Mouse (Mus musculus): ENCODE results near the gene Zc3h12b. TPM values are rescaled to one million over a fixed set of nuclear protein-coding genes. Genes with fewer than 3 reads are reported as not detected.
"Not testable (repeated sequence)": the region's sequence is repeated elsewhere in the genome, so short reads cannot be mapped to it uniquely, and the experiment has no call there.

The Zc3h12b gene
- polyA plus RNA-seq, 1 experiment from 2014 or later: 3.7 TPM

DNA sequence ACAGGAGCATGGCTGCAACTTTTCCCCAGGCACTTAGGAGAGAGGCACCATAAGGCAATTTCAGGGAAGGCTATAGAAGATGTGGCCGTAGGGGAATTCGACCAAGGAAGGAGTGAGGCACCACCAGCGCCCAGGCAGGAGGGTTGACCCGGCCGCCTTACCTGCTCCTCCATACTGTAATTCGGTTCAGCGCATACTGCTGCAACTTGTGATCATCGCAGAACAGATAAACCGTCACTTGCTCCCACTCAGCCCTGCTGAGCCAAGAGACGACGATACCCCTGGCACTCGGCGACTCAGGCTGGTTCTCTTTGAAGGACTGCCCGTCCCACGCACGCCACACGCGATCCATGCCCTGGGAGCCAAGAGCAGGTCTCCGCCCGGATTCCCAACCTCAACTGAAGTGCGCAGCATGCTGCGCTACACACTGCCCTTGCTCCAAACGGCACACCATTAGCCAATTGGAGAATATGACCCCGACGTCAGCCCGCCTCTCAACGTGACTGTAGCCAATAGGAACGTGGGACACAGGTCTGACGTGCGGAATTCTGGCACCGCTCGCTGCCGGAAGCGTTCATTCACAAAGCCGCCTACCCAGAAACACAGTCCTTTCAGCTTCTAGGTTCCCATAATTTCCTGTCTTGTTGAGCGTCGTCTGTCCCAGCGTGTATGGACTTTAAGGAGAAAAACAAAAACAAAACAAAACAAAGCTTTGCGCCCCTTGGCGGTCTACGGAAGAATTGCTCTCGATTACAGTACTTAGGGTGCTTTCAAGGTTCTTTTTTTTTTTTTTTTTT lies 245.2 kb downstream of the Zc3h12b start, which contains the start of gene Las1l:
Las1l (minus strand) TSS at position 466 of the 797 bp plus-strand sequence.
- H3K27ac ChIP-seq (replicated peaks): peak within 1 kb of the TSS; percentile 48; the same call in 1 of the 2 replicates
- H3K9me3 ChIP-seq: no peaks in the 10 kb centered on the region
- peak; percentile 90 for DNase-seq (ENCODE audit: low spot score)
- H3K4me3 ChIP-seq: peak within 1 kb of the TSS; percentile 68
- H3K36me3 ChIP-seq (replicated peaks): peaks cover 20% of the 10 kb centered on the region
- peaks cover 13% of the 10 kb centered on the region for H3K27me3 ChIP-seq (replicated peaks; ENCODE audit: low read depth, poor library complexity, severe bottlenecking)
- peaks cover 5% of the 10 kb centered on the region; the same call in 1 of the 2 replicates for H3K4me1 ChIP-seq
- 17% methylated on average over 42 of the region's 42 CpGs for WGBS

DNA sequence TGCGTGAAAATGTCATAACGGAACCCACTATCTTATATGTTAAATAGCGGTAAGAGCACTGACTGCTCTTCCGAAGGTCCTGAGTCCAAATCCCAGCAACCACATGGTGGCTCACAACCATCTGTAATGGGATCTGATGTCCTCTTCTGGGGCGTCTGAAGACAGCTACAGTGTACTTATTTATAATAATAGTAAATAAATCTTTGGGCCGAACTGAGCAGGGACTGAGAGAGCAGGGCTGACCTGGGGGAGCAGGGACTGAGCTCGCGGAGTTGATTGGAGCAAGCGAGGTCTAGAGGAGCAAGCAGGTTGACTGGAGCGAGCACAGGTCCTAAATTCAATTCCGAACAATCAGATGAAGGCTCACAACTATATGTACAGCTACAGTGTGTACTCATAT lies 246.0 kb downstream of the Zc3h12b start:
- not testable (repeated sequence) for H3K27ac ChIP-seq (replicated peaks); H3K4me1 ChIP-seq; H3K9me3 ChIP-seq; DNase-seq (ENCODE audit: low spot score)
- Histone ChIP-seq H3K4me3 (peak overlapping the region; percentile 68), H3K27me3 (replicated peaks; ENCODE audit: low read depth, poor library complexity, severe bottlenecking) (peaks cover 13% of the 10 kb centered on the region), H3K36me3 (replicated peaks) (peaks cover 13% of the 10 kb centered on the region)
- 42% methylated on average over 11 of the region's 11 CpGs for WGBS

DNA sequence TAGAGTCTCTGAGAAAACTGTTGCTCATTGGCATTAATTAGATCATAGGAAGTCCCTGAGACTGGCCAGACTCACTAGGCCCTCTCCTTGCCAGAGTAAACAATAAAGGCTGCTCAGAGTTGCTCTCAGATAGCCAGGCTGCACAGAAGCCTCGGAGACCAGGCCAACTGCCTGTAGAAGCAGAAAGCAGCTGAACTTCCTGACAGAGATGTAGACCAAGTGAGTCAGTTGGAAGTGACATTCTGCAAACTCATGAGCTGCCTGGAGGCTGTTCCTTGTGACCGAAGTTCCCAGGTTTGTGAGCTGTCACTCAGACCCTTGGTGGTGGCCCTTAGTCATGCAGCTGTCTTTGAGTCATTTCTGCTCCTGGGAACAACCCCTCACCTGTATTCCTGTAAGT lies 251.9 kb downstream of the Zc3h12b start:
- no peak for DNase-seq (ENCODE audit: low spot score)
- Histone ChIP-seq H3K4me1 (0 out of 2 replicates have a peak, but pooled peaks cover 3% of the 10 kb centered on the region), H3K9me3 (no peaks in the 10 kb centered on the region), H3K36me3 (replicated peaks) (no peaks in the 10 kb centered on the region), H3K27me3 (replicated peaks; ENCODE audit: low read depth, poor library complexity, severe bottlenecking) (peaks cover 26% of the 10 kb centered on the region), H3K27ac (replicated peaks) (no peak overlapping the region), H3K4me3 (no peak overlapping the region)
- WGBS: 83% methylated on average over 2 of the region's 2 CpGs

DNA sequence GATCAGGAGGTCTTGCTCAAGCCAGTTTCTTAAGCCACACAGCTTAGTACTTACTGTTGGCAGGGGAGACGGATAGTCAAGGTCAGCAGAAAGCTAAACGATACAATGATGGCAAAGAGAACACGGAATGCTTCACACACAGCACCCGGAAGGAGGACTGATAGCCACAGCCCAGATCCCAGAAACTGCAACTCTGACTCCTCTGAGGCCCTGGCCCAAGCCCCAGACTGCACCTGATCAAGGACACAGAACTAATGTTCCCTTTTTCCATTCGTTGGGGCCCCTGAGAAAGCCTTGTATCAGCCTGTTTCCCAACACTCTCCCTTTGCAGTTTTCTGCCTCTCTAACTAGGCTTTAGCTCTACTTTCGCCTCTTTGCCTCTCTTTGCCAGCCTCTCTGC lies 253.6 kb downstream of the Zc3h12b start:
- 80% methylated on average over 6 of the region's 6 CpGs for WGBS
- Histone ChIP-seq H3K27me3 (replicated peaks; ENCODE audit: low read depth, poor library complexity, severe bottlenecking) (peaks cover 19% of the 10 kb centered on the region), H3K9me3 (no peaks in the 10 kb centered on the region), H3K36me3 (replicated peaks) (no peaks in the 10 kb centered on the region), H3K4me1 (0 out of 2 replicates have a peak, but pooled peaks cover 4% of the 10 kb centered on the region), H3K4me3 (no peak overlapping the region), H3K27ac (replicated peaks) (no peak overlapping the region)
- no peak for DNase-seq (ENCODE audit: low spot score)

DNA sequence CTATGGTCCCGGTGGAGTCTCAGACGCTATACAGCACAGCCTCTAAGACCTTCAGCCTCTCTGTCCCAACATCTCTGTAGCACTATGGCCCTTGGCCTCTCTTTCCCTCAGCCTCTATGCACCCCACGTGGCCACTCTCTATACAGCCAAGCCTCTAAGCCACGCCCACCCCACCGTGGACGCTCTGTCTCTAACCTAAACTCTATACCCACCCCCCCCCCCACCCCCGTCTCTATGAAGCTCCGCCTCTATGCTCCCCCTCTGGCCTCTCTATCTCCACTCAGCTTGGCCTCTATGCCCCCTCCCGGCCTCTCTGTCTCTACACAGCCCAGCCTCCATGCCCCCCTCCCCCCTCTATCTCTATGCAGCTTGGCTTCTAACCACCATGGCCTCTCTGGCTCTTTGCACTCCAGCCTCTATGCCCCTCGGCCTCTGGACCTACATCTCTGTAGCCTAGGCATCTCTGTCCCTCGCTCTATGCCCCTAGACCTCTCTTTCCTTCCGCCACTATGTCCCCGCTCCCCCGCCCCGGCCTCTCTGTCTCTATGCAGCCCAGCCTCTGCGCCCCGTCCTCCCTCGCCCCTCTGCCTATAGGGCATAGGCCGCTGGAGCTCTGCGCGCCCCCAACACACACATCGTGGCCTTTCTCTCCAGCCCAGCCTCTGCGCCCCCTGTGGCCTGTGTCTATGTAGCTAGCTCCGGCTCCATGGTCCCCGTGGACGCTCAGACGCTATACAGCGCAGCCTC lies 256.5 kb downstream of the Zc3h12b start:
- WGBS: 25% methylated on average over 28 of the region's 28 CpGs
- Histone ChIP-seq H3K27me3 (replicated peaks; ENCODE audit: low read depth, poor library complexity, severe bottlenecking) (peaks cover 19% of the 10 kb centered on the region), H3K9me3 (no peaks in the 10 kb centered on the region), H3K36me3 (replicated peaks) (no peaks in the 10 kb centered on the region), H3K4me1 (0 out of 2 replicates have a peak, but pooled peaks cover 4% of the 10 kb centered on the region), H3K27ac (replicated peaks) (peak overlapping the region; percentile 95), H3K4me3 (peak overlapping the region; percentile 58)
- DNase-seq (ENCODE audit: low spot score): peak; percentile 89

DNA sequence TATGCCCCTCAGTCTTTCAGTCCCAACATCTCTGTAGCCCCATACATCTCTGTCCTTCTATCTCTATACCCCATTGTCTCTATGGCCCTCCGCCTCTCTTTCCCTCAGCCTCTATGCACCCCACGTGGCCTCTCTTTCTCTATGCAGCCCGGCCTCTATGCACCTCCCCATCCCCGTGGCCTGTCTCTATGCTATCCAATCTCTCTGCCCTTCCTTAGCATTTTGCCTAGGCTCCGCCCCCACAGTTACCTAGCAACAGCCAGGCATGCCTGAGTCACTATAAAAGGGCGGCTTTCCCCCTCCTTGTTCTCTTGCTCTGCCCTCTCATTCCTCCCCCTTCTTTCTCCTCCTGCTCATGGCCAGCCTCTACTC lies 257.1 kb downstream of the Zc3h12b start:
- DNase-seq (ENCODE audit: low spot score): peak; percentile 89
- Histone ChIP-seq H3K9me3 (no peaks in the 10 kb centered on the region), H3K4me1 (0 out of 2 replicates have a peak, but pooled peaks cover 4% of the 10 kb centered on the region), H3K4me3 (peak overlapping the region; percentile 58), H3K27ac (replicated peaks) (peak overlapping the region; percentile 95), H3K27me3 (replicated peaks; ENCODE audit: low read depth, poor library complexity, severe bottlenecking) (peaks cover 19% of the 10 kb centered on the region), H3K36me3 (replicated peaks) (no peaks in the 10 kb centered on the region)
- WGBS: 16% methylated on average over 6 of the region's 6 CpGs

DNA sequence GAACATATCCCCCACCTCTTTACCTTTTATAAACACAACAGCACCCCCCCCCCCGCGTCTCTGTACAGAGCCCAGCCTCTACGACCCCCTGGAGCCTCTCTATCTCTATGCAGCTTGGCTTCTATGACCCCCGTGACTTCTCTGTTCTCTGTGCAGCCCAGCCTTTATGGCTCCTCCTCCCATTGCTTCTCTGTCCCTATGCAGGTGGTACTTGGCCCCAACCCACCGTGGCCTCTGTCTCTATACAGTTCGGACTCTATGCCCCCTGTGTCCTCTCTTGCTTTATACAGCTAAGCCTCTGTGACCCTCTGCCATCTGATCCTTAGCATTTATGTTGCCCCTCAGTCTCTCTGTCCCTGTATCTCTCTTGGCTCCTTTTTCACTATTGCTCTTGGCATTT lies 257.6 kb downstream of the Zc3h12b start:
- Histone ChIP-seq H3K4me3 (peak overlapping the region; percentile 58), H3K27ac (replicated peaks) (peak overlapping the region; percentile 95)
- no peak for DNase-seq (ENCODE audit: low spot score)

DNA sequence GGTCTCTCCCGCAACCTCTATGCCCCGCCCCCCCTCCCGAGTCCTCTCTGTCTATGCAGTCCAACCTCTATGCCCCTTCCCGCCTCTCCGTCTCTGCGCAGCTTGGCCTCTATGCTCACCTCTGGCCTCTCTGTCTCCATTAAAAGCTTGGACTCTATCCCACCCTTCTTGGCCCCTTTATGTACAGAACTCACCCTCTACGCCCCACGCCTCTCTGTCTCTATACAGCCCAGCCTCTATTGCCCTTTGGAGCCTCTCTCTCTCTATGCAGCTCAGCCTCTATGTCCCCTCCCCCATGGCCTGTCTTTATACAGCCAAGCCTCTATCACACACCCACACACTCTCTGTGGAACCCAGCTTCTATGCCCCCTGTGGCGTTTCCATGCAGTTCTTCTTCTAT lies 258.5 kb downstream of the Zc3h12b start:
- H3K27ac ChIP-seq (replicated peaks): no peak overlapping the region
- DNase-seq (ENCODE audit: low spot score): no peak
- 86% methylated on average over 9 of the region's 9 CpGs for WGBS

More for the DNA sequence above, 257.6 kb downstream of the Zc3h12b start:
- Histone ChIP-seq H3K9me3 (no peaks in the 10 kb centered on the region), H3K36me3 (replicated peaks) (no peaks in the 10 kb centered on the region), H3K27me3 (replicated peaks; ENCODE audit: low read depth, poor library complexity, severe bottlenecking) (peaks cover 19% of the 10 kb centered on the region), H3K4me1 (0 out of 2 replicates have a peak, but pooled peaks cover 4% of the 10 kb centered on the region)
- WGBS: 43% methylated on average over 6 of the region's 6 CpGs

More for the DNA sequence above, 258.5 kb downstream of the Zc3h12b start:
- Histone ChIP-seq H3K9me3 (no peaks in the 10 kb centered on the region), H3K27me3 (replicated peaks; ENCODE audit: low read depth, poor library complexity, severe bottlenecking) (peaks cover 17% of the 10 kb centered on the region), H3K4me3 (no peak overlapping the region), H3K36me3 (replicated peaks) (no peaks in the 10 kb centered on the region), H3K4me1 (0 out of 2 replicates have a peak, but pooled peaks cover 4% of the 10 kb centered on the region)

Other genes with a start within 250 kb of the Zc3h12b start
- not detected in 2 replicates for gene Asb12, start 153.7 kb upstream of the Zc3h12b start, polyA plus RNA-seq (2016; fragmentation: Nextera tagmentation; extraction: Ambion mirVana)
- gene Pfn5, start 153.6 kb upstream of the Zc3h12b start, polyA plus RNA-seq (2016; fragmentation: Nextera tagmentation; extraction: Ambion mirVana): not detected in 2 replicates
- gene Zc4h2, start 53.2 kb upstream of the Zc3h12b start, polyA plus RNA-seq (2016; fragmentation: Nextera tagmentation; extraction: Ambion mirVana): 31.7 and 34.8 TPM in 2 replicates
- gene Las1l, start 245.3 kb downstream of the Zc3h12b start, polyA plus RNA-seq (2016; fragmentation: Nextera tagmentation; extraction: Ambion mirVana): 75.1 and 80.8 TPM in 2 replicates